Mouse (Mus musculus) brain, embryonic 14.5 days (tissue): Measurements from ENCODE around the gene Neurl1a.

ENCODE experiments used
- CTCF ChIP-seq: fragments of 200-500 bp; IDR thresholded peaks from 2 replicates; pipeline ENCODE4 v1.5.1; 2012; ENCODE audit warnings: inconsistent platforms, mild to moderate bottlenecking, moderate library complexity, borderline replicate concordance; ENCODE audit not compliant: insufficient read depth, insufficient read length; ENCODE audit errors: extremely low read depth
- POLR2A ChIP-seq: fragments of 200-500 bp; IDR thresholded peaks from 2 replicates; pipeline ENCODE4 v1.6.1; 2012; ENCODE audit warnings: mild to moderate bottlenecking, inconsistent platforms, borderline replicate concordance; ENCODE audit not compliant: poor library complexity, insufficient read depth, insufficient read length, severe bottlenecking; ENCODE audit errors: extremely low read depth

GRCm38 (mm10) chr19:47279372-47279771 lies 100.8 kb downstream of the Neurl1a start:
- TF ChIP-seq CTCF, result no peak
- no peak for TF ChIP-seq POLR2A
